Mouse (Mus musculus) cerebellum, adult 2 months (tissue): Measurements from ENCODE around the gene Hoxa13. TPM values are rescaled to one million over a fixed set of nuclear protein-coding genes. Genes with fewer than 3 reads are reported as not detected.

ENCODE experiments used
- DNase-seq, 2 experiments: peaks; one replicate each; pipeline ENCODE4 v3.0.0; 2021
- H3K27ac ChIP-seq: fragments of 200-500 bp; 2 replicates; pipeline ENCODE4 v1.5.1; 2012; ENCODE audit warnings: low read length, control low read depth, inconsistent platforms; ENCODE audit not compliant: insufficient read depth
- H3K27me3 ChIP-seq: fragments of 200-500 bp; 2 replicates; pipeline ENCODE4 v1.6.1; 2012; ENCODE audit warnings: inconsistent platforms, mild to moderate bottlenecking, low read length, moderate library complexity; ENCODE audit not compliant: control insufficient read depth, insufficient read depth
- H3K4me1 ChIP-seq: fragments of 200-500 bp; 2 replicates; pipeline ENCODE4 v1.6.1; 2011; ENCODE audit warnings: low read length; ENCODE audit not compliant: control insufficient read depth, insufficient read depth
- H3K4me3 ChIP-seq: fragments of 200-500 bp; replicated peaks from 2 replicates; pipeline ENCODE3; 2011; ENCODE audit warnings: mild to moderate bottlenecking, low read depth, low read length, control low read depth; ENCODE audit not compliant: insufficient read depth
- CTCF ChIP-seq: fragments of 200-500 bp; IDR thresholded peaks from 2 replicates; pipeline ENCODE4 v1.5.1; 2011; ENCODE audit warnings: low read depth, mild to moderate bottlenecking, control low read depth, low read length, moderate library complexity, borderline replicate concordance; ENCODE audit not compliant: insufficient read depth
- POLR2A ChIP-seq: fragments of 200-500 bp; IDR thresholded peaks from 2 replicates; pipeline ENCODE4 v1.6.1; 2011; ENCODE audit warnings: low read length, control low read depth, borderline replicate concordance; ENCODE audit not compliant: insufficient read depth
- WGBS: fragments of 180-500 bp; shearing (Covaris S2); methylation state at CpG from one replicate; pipeline ENCODE4 v1.1.7; 2018; 5-methylcytosine and 5-hydroxymethylcytosine counted together
- polyA plus RNA-seq: library from polyadenylated mRNA; depleted of rRNA; stranded (reverse); fragments of >200 nt; gene quantifications from 2 replicates; pipeline ENCODE4 v1.2.3, GENCODE M21; 2012

The Hoxa13 gene
- polyA plus RNA-seq, 1 experiment: not detected

GRCm38 (mm10) chr6:52252016-52252774 lies 8.5 kb downstream of the Hoxa13 start:
- Histone ChIP-seq H3K4me3 (no peak overlapping the region), H3K4me1 (no peaks in the 10 kb centered on the region), H3K27ac (no peak overlapping the region), H3K27me3 (peaks cover 11% of the 10 kb centered on the region; the same call in 1 of the 2 replicates)
- TF ChIP-seq CTCF (no peak), POLR2A (no peak)
- DNase-seq: no peak
- WGBS: 4% methylated on average over 24 of the region's 24 CpGs

GRCm38 (mm10) chr6:52251177-52251879 lies 9.4 kb downstream of the Hoxa13 start:
- WGBS: 10% methylated on average over 7 of the region's 7 CpGs
- TF ChIP-seq CTCF: no peak
- TF ChIP-seq POLR2A: no peak
- no peaks in the 10 kb centered on the region for H3K4me1 ChIP-seq
- DNase-seq: peak in 1 of 2 experiments; percentile 2
- H3K4me3 ChIP-seq: no peak overlapping the region
- H3K27me3 ChIP-seq: peaks cover 11% of the 10 kb centered on the region; the same call in 1 of the 2 replicates
- no peak overlapping the region for H3K27ac ChIP-seq

DNA sequence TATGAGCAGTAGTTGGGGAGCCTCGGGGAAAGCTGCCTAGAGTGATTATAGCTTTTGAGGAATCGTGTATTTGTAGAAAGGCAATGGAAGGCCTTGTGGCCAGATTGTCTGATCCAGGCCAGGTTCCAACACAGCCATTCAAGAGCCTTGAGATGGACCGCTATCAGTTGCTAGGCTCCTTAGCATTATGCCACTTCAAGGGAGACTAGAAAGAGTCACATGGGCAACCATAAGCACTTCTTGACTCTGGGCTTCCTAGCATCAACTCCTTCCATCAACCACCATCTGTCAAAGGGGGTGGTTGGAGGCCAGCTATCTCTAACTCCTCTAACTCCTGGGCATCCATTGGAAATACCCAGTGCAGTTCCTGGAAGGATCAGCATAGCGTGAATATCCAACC lies 10.9 kb downstream of the Hoxa13 start:
- H3K4me1 ChIP-seq: no peaks in the 10 kb centered on the region
- H3K4me3 ChIP-seq: no peak overlapping the region
- 8% methylated on average over 4 of the region's 4 CpGs for WGBS
- DNase-seq: peak in 1 of 2 experiments; percentile 1
- no peak overlapping the region for H3K27ac ChIP-seq
- no peak for TF ChIP-seq POLR2A
- TF ChIP-seq CTCF: no peak
- peaks cover 17% of the 10 kb centered on the region; the same call in 1 of the 2 replicates for H3K27me3 ChIP-seq

DNA sequence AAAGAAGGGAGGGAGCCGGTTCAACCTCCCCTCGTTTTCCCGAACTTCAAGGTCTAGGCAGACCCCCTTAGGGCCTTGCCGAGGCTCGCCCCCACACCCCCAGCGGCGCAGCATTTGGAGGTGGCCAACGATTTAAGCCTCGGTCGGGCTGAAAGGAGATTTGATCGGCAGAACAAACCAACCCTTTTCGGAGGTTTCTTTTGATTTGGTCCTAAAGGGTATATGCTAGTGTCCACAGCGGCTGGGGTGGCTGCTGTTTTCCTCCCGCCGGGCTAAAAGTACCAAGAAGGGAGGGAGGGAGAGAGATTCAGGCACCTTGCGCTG lies 11.3 kb downstream of the Hoxa13 start:
- no peaks in the 10 kb centered on the region for H3K4me1 ChIP-seq
- TF ChIP-seq POLR2A (no peak), CTCF (no peak)
- H3K27me3 ChIP-seq: peaks cover 20% of the 10 kb centered on the region; the same call in 1 of the 2 replicates
- under 1% methylated on average over 16 of the region's 16 CpGs for WGBS
- no peak for DNase-seq
- no peak overlapping the region for H3K27ac ChIP-seq
- no peak overlapping the region for H3K4me3 ChIP-seq

DNA sequence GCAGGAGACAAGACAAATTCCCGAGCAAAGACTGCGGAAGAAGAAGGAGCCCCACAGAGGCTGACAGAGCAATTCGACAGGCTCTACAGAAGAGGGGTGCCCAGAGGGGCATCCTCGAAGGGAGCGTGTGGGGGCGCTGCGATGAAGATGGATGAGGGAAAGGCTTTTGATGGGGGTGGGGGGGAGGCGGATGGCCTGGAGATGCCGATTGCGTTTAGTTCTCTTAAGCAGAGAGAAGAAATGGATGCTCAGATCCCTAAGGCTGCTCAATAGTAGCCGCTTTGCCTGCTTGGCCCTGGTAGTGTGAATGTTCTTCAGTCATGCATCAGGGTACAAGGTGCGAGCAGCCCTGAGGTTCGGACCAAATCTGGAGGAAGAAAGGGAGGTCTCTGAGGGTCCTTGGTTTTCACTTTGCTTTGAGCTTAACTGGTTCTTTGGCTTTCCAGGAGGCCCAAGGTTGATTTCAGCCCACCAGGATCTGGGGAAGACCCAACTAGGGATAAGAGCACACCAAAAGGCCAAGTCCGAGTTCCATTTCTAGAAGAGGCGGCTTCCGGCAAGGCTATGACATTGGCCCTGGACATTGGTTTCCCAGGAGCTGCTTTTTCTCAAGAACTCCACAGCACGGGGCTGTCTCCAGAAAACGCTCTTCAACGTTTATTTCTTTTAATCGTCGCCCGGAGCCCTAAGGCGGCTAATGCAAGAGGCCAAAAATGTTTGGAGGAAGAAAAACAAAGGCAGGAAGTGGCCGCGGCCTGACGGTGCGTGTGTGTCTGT lies 11.9 kb downstream of the Hoxa13 start:
- H3K27me3 ChIP-seq: peaks cover 16% of the 10 kb centered on the region; the same call in 1 of the 2 replicates
- no peak overlapping the region for H3K4me3 ChIP-seq
- TF ChIP-seq POLR2A (no peak), CTCF (no peak)
- 3% methylated on average over 27 of the region's 27 CpGs for WGBS
- no peaks in the 10 kb centered on the region for H3K4me1 ChIP-seq
- DNase-seq: peak in 1 of 2 experiments; percentile 9
- no peak overlapping the region for H3K27ac ChIP-seq

GRCm38 (mm10) chr6:52247766-52248637 lies 12.7 kb downstream of the Hoxa13 start:
- Histone ChIP-seq H3K27me3 (peaks cover 17% of the 10 kb centered on the region; the same call in 1 of the 2 replicates), H3K27ac (no peak overlapping the region), H3K4me1 (no peaks in the 10 kb centered on the region), H3K4me3 (no peak overlapping the region)
- no peak for TF ChIP-seq POLR2A
- no peak for TF ChIP-seq CTCF
- DNase-seq: no peak
- 4% methylated on average over 23 of the region's 23 CpGs for WGBS

GRCm38 (mm10) chr6:52246916-52247315 lies 13.8 kb downstream of the Hoxa13 start:
- Histone ChIP-seq H3K27ac (no peak overlapping the region), H3K4me1 (no peaks in the 10 kb centered on the region), H3K4me3 (no peak overlapping the region), H3K27me3 (peaks cover 20% of the 10 kb centered on the region; the same call in 1 of the 2 replicates)
- 5% methylated on average over 3 of the region's 3 CpGs for WGBS
- DNase-seq: peak in 1 of 2 experiments; percentile 9
- TF ChIP-seq POLR2A: no peak
- TF ChIP-seq CTCF: no peak
